ENCODE assay signal across 14 mouse cellular contexts in the genomic region with DNA sequence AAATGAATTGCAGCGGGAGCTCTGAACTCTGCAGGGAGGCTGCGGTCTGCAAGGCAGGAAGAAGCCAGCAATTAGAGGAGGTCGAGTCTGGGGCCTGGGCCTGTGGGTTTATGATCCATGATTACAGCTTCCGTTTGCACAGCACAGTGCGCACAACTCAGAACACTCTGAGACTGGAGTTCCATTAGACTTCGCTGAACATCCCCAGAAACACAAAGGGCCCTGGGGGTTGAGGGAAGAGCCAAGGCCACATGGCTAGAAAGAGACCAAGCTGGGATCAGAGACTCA. TPM values are rescaled to one million over a fixed set of nuclear protein-coding genes. Genes with fewer than 3 reads are reported as not detected.
DNase-seq lines count a peak whose midpoint lies in the region; ATAC-seq and TF ChIP-seq lines count a peak whose summit lies in the region.
"Had no signal": no experiment of that assay in that cellular context is flagged by ENCODE, and none has a peak within 500 bp of the region (broad histone marks: within the 10 kb centered on the region; RNA-seq: fewer than 3 reads in every experiment).

No protein-coding gene starts in this region.

- ATAC-seq in midbrain, embryonic 13.5 days, result 0 out of 2 replicates have a peak, but pooled peaks have one; percentile 18
- no peak for ATAC-seq in midbrain, embryonic 11.5 days (ENCODE audit: low FRiP score)
- peak; percentile 41 for ATAC-seq in embryonic facial prominence, embryonic 14.5 days (ENCODE audit: low read depth)
- peak; percentile 53; the same call in 1 of the 2 replicates for ATAC-seq in limb, embryonic 14.5 days (ENCODE audit: low FRiP score, low read depth)
- no peak for ATAC-seq in lung, postnatal 0 days
- no peak for ATAC-seq in intestine, embryonic 16.5 days

- TF ChIP-seq POLR2A in limb, embryonic 14.5 days (IDR thresholded peaks at IDR 0.05; ENCODE audit: borderline replicate concordance, extremely low read depth, insufficient read depth, insufficient read length), result no peak

- no peak for TF ChIP-seq EP300 in lung, postnatal 0 days (IDR thresholded peaks at IDR 0.05)

- no peak overlapping the region for H3K27ac ChIP-seq in midbrain, embryonic 13.5 days
- H3K27ac ChIP-seq in midbrain, embryonic 11.5 days (ENCODE audit: low read depth, low read length), result no peak overlapping the region
- H3K27ac ChIP-seq in embryonic facial prominence, embryonic 14.5 days (replicated peaks; ENCODE audit: low read depth, low read length), result no peak overlapping the region
- no peak overlapping the region for H3K27ac ChIP-seq in limb, embryonic 14.5 days (replicated peaks; ENCODE audit: low read depth, low read length)
- H3K27ac ChIP-seq in lung, postnatal 0 days (ENCODE audit: low read length), result no peak overlapping the region
- H3K27ac ChIP-seq in intestine, embryonic 16.5 days (ENCODE audit: low read length), result no peak overlapping the region
- H3K27ac ChIP-seq: lung, embryonic 15.5 days; neural tube, embryonic 12.5 days had no signal

- no peak overlapping the region for H3K9ac ChIP-seq in midbrain, embryonic 13.5 days (replicated peaks)
- no peak overlapping the region for H3K9ac ChIP-seq in midbrain, embryonic 11.5 days (ENCODE audit: low read length)
- no peak overlapping the region for H3K9ac ChIP-seq in embryonic facial prominence, embryonic 14.5 days (ENCODE audit: low read depth, low read length)
- H3K9ac ChIP-seq in limb, embryonic 14.5 days (ENCODE audit: low read depth, low read length, severe bottlenecking), result no peak overlapping the region
- H3K9ac ChIP-seq in lung, postnatal 0 days (replicated peaks; ENCODE audit: low read depth), result no peak overlapping the region
- H3K9ac ChIP-seq in intestine, embryonic 16.5 days (ENCODE audit: low read depth, low read length), result no peak overlapping the region
- H3K9ac ChIP-seq: lung, embryonic 15.5 days; neural tube, embryonic 12.5 days had no signal

- 62% methylated on average over 6 of the region's 6 CpGs for WGBS in midbrain, embryonic 13.5 days
- WGBS in midbrain, embryonic 11.5 days, result 75% methylated on average over 6 of the region's 6 CpGs
- WGBS in embryonic facial prominence, embryonic 14.5 days, result 35% methylated on average over 6 of the region's 6 CpGs
- 6% methylated on average over 6 of the region's 6 CpGs for WGBS in limb, embryonic 14.5 days
- 56% methylated on average over 6 of the region's 6 CpGs for WGBS in lung, postnatal 0 days
- WGBS in intestine, embryonic 16.5 days, result 38% methylated on average over 6 of the region's 6 CpGs

- peak; percentile 11 for DNase-seq in embryo, embryonic 11 days
- DNase-seq in embryo, embryonic 10 days (ENCODE audit: low spot score), result no peak
- DNase-seq in midbrain, embryonic 11.5 days (ENCODE audit: low spot score, missing footprints), result no peak
- DNase-seq in embryonic facial prominence, embryonic 14.5 days (ENCODE audit: low spot score), result peak; percentile 42
- DNase-seq in limb, embryonic 14.5 days (ENCODE audit: low spot score), result peak; percentile 44
- DNase-seq in lung, postnatal 0 days (ENCODE audit: low spot score), result no peak
- DNase-seq: adrenal gland, postnatal 10 days; cerebellum, postnatal 25 days; liver; right cerebral cortex, postnatal 25 days had no signal

- no peaks in the 10 kb centered on the region for H3K36me3 ChIP-seq in midbrain, embryonic 13.5 days
- H3K36me3 ChIP-seq in midbrain, embryonic 11.5 days (ENCODE audit: control insufficient read depth, insufficient read depth, low read length), result no peaks in the 10 kb centered on the region
- H3K36me3 ChIP-seq in embryonic facial prominence, embryonic 14.5 days (ENCODE audit: control insufficient read depth, insufficient read depth, low read length), result no peaks in the 10 kb centered on the region
- H3K36me3 ChIP-seq in limb, embryonic 14.5 days (ENCODE audit: control insufficient read depth, insufficient read depth, low read length), result no peaks in the 10 kb centered on the region
- no peaks in the 10 kb centered on the region for H3K36me3 ChIP-seq in lung, postnatal 0 days (ENCODE audit: insufficient read depth, low read length)
- no peaks in the 10 kb centered on the region for H3K36me3 ChIP-seq in intestine, embryonic 16.5 days (ENCODE audit: control insufficient read depth, insufficient read depth, low read length)
- H3K36me3 ChIP-seq: lung, embryonic 15.5 days; neural tube, embryonic 12.5 days had no signal

- no peaks in the 10 kb centered on the region for H3K27me3 ChIP-seq in midbrain, embryonic 13.5 days
- no peaks in the 10 kb centered on the region for H3K27me3 ChIP-seq in midbrain, embryonic 11.5 days (ENCODE audit: control insufficient read depth, insufficient read depth, low read length)
- no peaks in the 10 kb centered on the region; the same call in 1 of the 2 replicates for H3K27me3 ChIP-seq in embryonic facial prominence, embryonic 14.5 days (replicated peaks; ENCODE audit: control insufficient read depth, insufficient read depth, low read length)
- H3K27me3 ChIP-seq in limb, embryonic 14.5 days (ENCODE audit: control insufficient read depth, insufficient read depth, low read length), result no peaks in the 10 kb centered on the region
- H3K27me3 ChIP-seq in lung, postnatal 0 days (replicated peaks; ENCODE audit: insufficient read depth, low read length), result no peaks in the 10 kb centered on the region
- H3K27me3 ChIP-seq in intestine, embryonic 16.5 days (replicated peaks; ENCODE audit: control insufficient read depth, insufficient read depth, low read length), result no peaks in the 10 kb centered on the region
- H3K27me3 ChIP-seq: neural tube, embryonic 12.5 days had no signal

- H3K9me3 ChIP-seq in midbrain, embryonic 13.5 days, result no peaks in the 10 kb centered on the region
- H3K9me3 ChIP-seq in midbrain, embryonic 11.5 days (ENCODE audit: control insufficient read depth, low read length), result no peaks in the 10 kb centered on the region
- H3K9me3 ChIP-seq in embryonic facial prominence, embryonic 14.5 days (ENCODE audit: control insufficient read depth, low read length), result no peaks in the 10 kb centered on the region
- H3K9me3 ChIP-seq in limb, embryonic 14.5 days (ENCODE audit: control insufficient read depth, low read length), result no peaks in the 10 kb centered on the region
- H3K9me3 ChIP-seq in lung, postnatal 0 days (ENCODE audit: low read length), result no peaks in the 10 kb centered on the region
- no peaks in the 10 kb centered on the region for H3K9me3 ChIP-seq in intestine, embryonic 16.5 days (ENCODE audit: control insufficient read depth, low read length)
- H3K9me3 ChIP-seq: lung, embryonic 15.5 days; neural tube, embryonic 12.5 days had no signal

- H3K4me1 ChIP-seq in midbrain, embryonic 13.5 days (replicated peaks), result peaks cover 9% of the 10 kb centered on the region
- H3K4me1 ChIP-seq in midbrain, embryonic 11.5 days (ENCODE audit: control insufficient read depth, insufficient read depth, low read length), result no peaks in the 10 kb centered on the region
- peaks cover 10% of the 10 kb centered on the region; the same call in 1 of the 2 replicates for H3K4me1 ChIP-seq in embryonic facial prominence, embryonic 14.5 days (ENCODE audit: control insufficient read depth, insufficient read depth, low read length)
- H3K4me1 ChIP-seq in limb, embryonic 14.5 days (ENCODE audit: control insufficient read depth, insufficient read depth, low read length), result peaks cover 18% of the 10 kb centered on the region
- no peaks in the 10 kb centered on the region for H3K4me1 ChIP-seq in lung, postnatal 0 days (ENCODE audit: insufficient read depth, low read depth, low read length)
- H3K4me1 ChIP-seq in intestine, embryonic 16.5 days (ENCODE audit: control insufficient read depth, insufficient read depth, low read length), result peaks cover 16% of the 10 kb centered on the region

- H3K4me2 ChIP-seq in midbrain, embryonic 13.5 days (replicated peaks), result no peak overlapping the region
- no peak overlapping the region for H3K4me2 ChIP-seq in midbrain, embryonic 11.5 days
- H3K4me2 ChIP-seq in embryonic facial prominence, embryonic 14.5 days (ENCODE audit: low read depth, low read length), result 0 out of 2 replicates have a peak overlapping the region, but pooled peaks have one; percentile 14
- no peak overlapping the region for H3K4me2 ChIP-seq in limb, embryonic 14.5 days (replicated peaks; ENCODE audit: low read depth, low read length, severe bottlenecking)
- H3K4me2 ChIP-seq in lung, postnatal 0 days (replicated peaks; ENCODE audit: low read depth, low read length), result no peak overlapping the region
- no peak overlapping the region for H3K4me2 ChIP-seq in intestine, embryonic 16.5 days (ENCODE audit: low read depth, low read length)
- H3K4me2 ChIP-seq: lung, embryonic 15.5 days; neural tube, embryonic 12.5 days had no signal

- TF ChIP-seq CTCF in lung, postnatal 0 days (IDR thresholded peaks at IDR 0.05), result no peak

- no peak overlapping the region for H3K4me3 ChIP-seq in midbrain, embryonic 13.5 days (replicated peaks)
- H3K4me3 ChIP-seq in midbrain, embryonic 11.5 days (ENCODE audit: low read depth, low read length), result no peak overlapping the region
- no peak overlapping the region for H3K4me3 ChIP-seq in embryonic facial prominence, embryonic 14.5 days (ENCODE audit: low read depth, low read length)
- H3K4me3 ChIP-seq in limb, embryonic 14.5 days (replicated peaks; ENCODE audit: low read length), result no peak overlapping the region
- H3K4me3 ChIP-seq in lung, postnatal 0 days (ENCODE audit: low read depth, low read length), result no peak overlapping the region
- H3K4me3 ChIP-seq in intestine, embryonic 16.5 days (ENCODE audit: low read length), result no peak overlapping the region
- H3K4me3 ChIP-seq: lung, embryonic 15.5 days; neural tube, embryonic 12.5 days had no signal

RNA-seq across cellular contexts. Expression of a gene that starts 16.4 kb away (rescaled TPM):
- polyA plus RNA-seq in midbrain, embryonic 13.5 days (2015; fragmentation: Nextera tagmentation; extraction: Ambion mirVana), result 5.6 and 6.6 TPM in 2 replicates
- 0.36 and 0.51 TPM in 2 replicates for polyA plus RNA-seq in midbrain, embryonic 11.5 days (2014; fragmentation: Nextera tagmentation; extraction: Ambion mirVana)
- polyA plus RNA-seq in embryonic facial prominence, embryonic 14.5 days (2014; fragmentation: Nextera tagmentation; extraction: Ambion mirVana), result 3.4 and 5.4 TPM in 2 replicates
- polyA plus RNA-seq in limb, embryonic 14.5 days (2012; rRNA removed), result 3.8 and 4.7 TPM in 2 replicates
- 1.8 and 1.9 TPM in 2 replicates for polyA plus RNA-seq in limb, embryonic 14.5 days (2014; fragmentation: Nextera tagmentation; extraction: Ambion mirVana)
- 0.74 and 0.75 TPM in 2 replicates for polyA plus RNA-seq in lung, postnatal 0 days (2015; fragmentation: Nextera tagmentation; extraction: Ambion mirVana)
- polyA plus RNA-seq in intestine, embryonic 16.5 days (2015; fragmentation: Nextera tagmentation; extraction: Ambion mirVana), result 5.4 and 5.7 TPM in 2 replicates

RNA-seq across cellular contexts. Expression of a gene that starts 34.3 kb away (rescaled TPM):
- 2.7 and 3.8 TPM in 2 replicates for polyA plus RNA-seq in midbrain, embryonic 13.5 days (2015; fragmentation: Nextera tagmentation; extraction: Ambion mirVana)
- 2.3 and 3.2 TPM in 2 replicates for polyA plus RNA-seq in midbrain, embryonic 11.5 days (2014; fragmentation: Nextera tagmentation; extraction: Ambion mirVana)
- polyA plus RNA-seq in embryonic facial prominence, embryonic 14.5 days (2014; fragmentation: Nextera tagmentation; extraction: Ambion mirVana), result 5.1 and 5.3 TPM in 2 replicates
- 2.9 and 3.5 TPM in 2 replicates for polyA plus RNA-seq in limb, embryonic 14.5 days (2012; rRNA removed)
- polyA plus RNA-seq in limb, embryonic 14.5 days (2014; fragmentation: Nextera tagmentation; extraction: Ambion mirVana), result 4.6 and 5.2 TPM in 2 replicates
- polyA plus RNA-seq in lung, postnatal 0 days (2015; fragmentation: Nextera tagmentation; extraction: Ambion mirVana), result 21.1 and 22.9 TPM in 2 replicates
- 18.4 and 20.5 TPM in 2 replicates for polyA plus RNA-seq in intestine, embryonic 16.5 days (2015; fragmentation: Nextera tagmentation; extraction: Ambion mirVana)

Comparison
In these comparisons a context has a peak if more than half of its experiments do, and no peak if none do; other contexts are left out.
1. DNase-seq: peak in embryo, embryonic 11 days (single experiment), embryonic facial prominence, embryonic 14.5 days (single experiment) and limb, embryonic 14.5 days (single experiment); none in embryo, embryonic 10 days (single experiment), midbrain, embryonic 11.5 days (single experiment) and lung, postnatal 0 days (single experiment).
2. ATAC-seq: peak in midbrain, embryonic 13.5 days (single experiment), embryonic facial prominence, embryonic 14.5 days (single experiment) and limb, embryonic 14.5 days (single experiment); none in midbrain, embryonic 11.5 days (single experiment), lung, postnatal 0 days (single experiment) and intestine, embryonic 16.5 days (single experiment).